Mouse (Mus musculus) heart, postnatal 36 days (tissue): ENCODE measurements around the gene Xpr1. TPM values are rescaled to one million over a fixed set of nuclear protein-coding genes. Genes with fewer than 3 reads are reported as not detected.

ENCODE experiments used
- DNase-seq, 2 experiments: peaks; one replicate each; pipeline ENCODE4 v3.0.0; 2021 to 2022
- intact Hi-C: fragments of 180-260 bp; cut with DNase I; formaldehyde crosslinking; loops from one replicate; pipeline ENCODE4 v1.15.1; 2025
- total RNA-seq, 2 experiments: library from RNA; stranded (reverse); gene quantifications; 2 replicates each; pipeline ENCODE4 v1.2.3; 2021

The Xpr1 gene
- total RNA-seq, 2 experiments from 2014 or later, result 31.2 to 32.2 TPM

GRCm38 (mm10) chr1:155407697-155408576 lies 9.3 kb downstream of the Xpr1 start:
- DNase-seq, result no peak
- intact Hi-C loops, result no loop called here

DNA sequence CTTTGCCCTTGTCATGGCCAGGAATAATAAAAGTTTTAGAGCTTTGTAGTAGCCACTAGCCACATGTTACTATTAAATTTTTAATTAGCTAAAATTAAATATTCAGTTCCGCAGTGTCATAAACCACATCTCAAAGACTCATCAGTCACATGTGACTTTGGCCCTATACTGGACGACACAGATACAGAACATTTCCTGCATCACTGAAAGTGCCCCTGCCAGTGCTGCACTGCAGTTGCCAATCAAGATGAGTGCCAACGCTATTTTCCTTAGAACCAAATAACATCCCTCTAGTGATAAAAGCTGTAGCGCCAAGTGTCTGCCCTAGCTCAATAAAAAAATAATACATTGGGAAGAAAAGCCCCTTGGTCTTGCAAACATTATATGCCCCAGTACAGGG lies 17.2 kb downstream of the Xpr1 start:
- no peak for DNase-seq
- intact Hi-C loops, result no loop called here

DNA sequence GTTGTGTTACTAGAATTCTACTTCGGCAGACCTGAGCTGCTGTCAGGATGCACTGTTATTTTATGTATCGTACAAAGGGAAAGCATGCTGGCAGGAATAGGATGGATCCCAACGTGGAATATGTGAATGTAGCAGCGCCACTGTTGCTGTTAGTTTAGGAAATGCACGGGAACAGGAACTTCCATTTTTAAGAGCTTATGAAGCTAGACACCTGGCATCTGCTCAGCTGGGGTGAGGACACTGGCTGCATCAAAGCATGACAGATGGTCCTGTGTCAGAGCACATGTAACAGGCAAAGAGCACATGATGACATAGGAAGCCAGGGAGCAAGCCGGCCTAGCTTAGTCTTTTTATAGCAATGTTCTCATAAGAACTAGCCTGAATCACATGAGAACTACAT lies 22.4 kb downstream of the Xpr1 start:
- no peak for DNase-seq
- intact Hi-C loops, result no loop called here

DNA sequence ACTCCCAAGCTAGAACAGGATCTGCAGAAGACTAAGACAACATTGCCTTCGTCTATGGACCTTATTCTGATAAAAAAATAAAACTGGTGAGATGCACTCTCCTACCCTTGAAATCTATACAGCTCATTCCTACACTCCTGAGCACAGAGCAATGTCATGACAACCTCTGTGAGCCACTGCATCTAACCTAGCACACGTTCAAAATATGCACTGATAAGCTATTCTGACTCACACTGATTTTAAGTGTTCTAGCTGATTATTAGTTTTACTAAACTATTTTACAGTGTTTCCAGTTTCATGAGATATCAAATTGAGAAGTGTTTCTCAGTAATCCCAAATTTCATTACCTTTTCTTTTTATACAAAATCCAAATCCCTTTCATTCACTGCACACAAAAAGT lies 23.2 kb downstream of the Xpr1 start:
- DNase-seq, result no peak

GRCm38 (mm10) chr1:155392825-155393224 lies 24.4 kb downstream of the Xpr1 start:
- intact Hi-C loops, result no loop called here
- no peak for DNase-seq

More for the DNA sequence above, 23.2 kb downstream of the Xpr1 start:
- intact Hi-C loops, result no loop called here

DNA sequence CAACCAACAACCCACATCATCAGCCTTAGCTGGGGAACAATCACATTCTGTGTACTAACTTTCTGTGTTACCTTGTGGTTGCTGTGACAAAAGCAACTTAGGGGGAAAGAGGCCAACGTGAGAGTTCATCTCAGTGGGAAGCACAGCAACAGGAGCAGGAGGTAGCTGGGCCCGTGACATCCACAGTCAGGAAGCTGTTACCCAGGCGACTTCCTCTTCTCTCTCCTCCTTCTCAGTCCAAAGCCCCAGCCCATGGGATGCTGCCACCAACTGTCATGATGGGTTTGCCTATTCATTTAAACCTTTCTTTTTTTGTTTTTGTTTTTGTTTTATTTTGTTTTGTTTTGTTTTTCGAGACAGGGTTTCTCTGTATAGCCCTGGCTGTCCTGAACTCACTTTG lies 25.7 kb downstream of the Xpr1 start:
- intact Hi-C loops, result no loop called here
- DNase-seq, result no peak

GRCm38 (mm10) chr1:155388418-155388817 lies 28.8 kb downstream of the Xpr1 start:
- DNase-seq, result no peak

GRCm38 (mm10) chr1:155386551-155386950 lies 30.7 kb downstream of the Xpr1 start:
- intact Hi-C loops, result no loop called here
- no peak for DNase-seq

More at GRCm38 (mm10) chr1:155388418-155388817, 28.8 kb downstream of the Xpr1 start:
- intact Hi-C loops, result no loop called here

GRCm38 (mm10) chr1:155383319-155384302 lies 33.6 kb downstream of the Xpr1 start:
- intact Hi-C loops, result no loop called here
- DNase-seq, result no peak

- DNase-seq, result no peak
- intact Hi-C loops, result no loop called here
Measured at GRCm38 (mm10) chr1:155381931-155382330, 35.3 kb downstream of the Xpr1 start.

- no peak for DNase-seq
- intact Hi-C loops, result no loop called here
Measured at GRCm38 (mm10) chr1:155379289-155379688, 37.9 kb downstream of the Xpr1 start.

DNA sequence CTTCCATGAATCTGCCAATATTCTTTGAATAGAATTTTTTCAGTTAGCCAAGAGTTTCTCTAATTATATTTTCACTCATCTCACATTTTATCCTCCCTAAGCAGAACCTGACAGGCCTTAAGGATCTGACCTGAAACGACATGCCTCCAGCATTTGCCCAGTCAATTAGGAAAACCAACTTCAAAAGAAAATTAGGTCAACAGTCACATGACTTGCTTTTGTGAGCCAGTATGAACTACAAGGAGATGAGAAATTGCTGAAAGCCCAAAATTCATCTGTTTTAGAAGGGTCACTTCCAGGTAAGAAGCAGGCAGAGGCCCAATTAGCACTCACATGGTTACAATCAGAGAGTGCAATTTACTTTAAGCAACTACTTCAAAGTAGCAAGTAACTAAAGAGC lies 44.4 kb downstream of the Xpr1 start:
- intact Hi-C loops, result no loop called here
- DNase-seq, result no peak

DNA sequence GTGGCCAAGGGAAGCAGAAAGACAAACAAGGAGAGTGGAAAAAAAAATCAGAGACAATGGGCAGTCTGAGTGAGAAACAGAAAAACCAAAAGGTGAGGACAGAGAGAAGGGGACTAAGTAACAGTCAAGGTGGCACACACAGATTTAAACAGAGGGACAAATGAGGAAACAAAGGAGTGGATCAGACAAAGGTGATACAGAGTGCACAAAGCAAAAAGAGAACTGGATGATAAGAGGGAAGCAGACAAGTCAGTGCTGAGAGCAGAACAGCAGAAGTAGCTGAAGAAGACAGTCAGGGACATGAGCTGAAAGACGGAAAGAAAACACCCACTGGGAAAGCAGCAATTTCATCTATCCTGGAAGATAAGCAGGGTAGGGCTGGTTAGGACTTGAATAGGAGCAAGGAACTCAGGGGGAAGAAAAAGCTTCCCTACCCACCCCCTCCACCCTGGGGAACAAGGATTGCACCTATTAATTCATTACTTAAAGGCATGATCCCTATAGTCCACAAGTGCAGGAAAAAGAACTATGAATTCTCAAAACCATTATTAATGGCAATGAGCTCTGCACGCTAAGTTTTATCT lies 47.0 kb downstream of the Xpr1 start:
- DNase-seq, result no peak
- intact Hi-C loops, result no loop called here

DNA sequence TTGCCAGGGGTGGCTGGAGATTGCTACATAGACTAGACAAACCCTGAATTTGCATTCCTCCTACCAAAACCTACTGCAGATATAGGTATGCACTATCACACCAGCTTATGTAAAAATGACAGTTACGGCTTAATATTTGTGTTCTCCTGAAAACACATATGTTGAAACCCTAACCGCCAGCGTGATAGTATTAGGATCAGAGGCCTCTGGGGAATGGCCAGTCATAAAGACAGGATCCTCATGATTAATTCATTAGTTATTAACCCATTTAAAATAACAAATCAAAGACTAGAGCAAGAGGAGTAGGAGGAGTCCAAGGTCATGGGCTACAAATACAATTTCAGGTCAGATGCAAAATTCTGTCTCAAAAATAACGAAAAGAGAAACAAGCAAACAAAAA lies 50.8 kb downstream of the Xpr1 start:
- DNase-seq, result no peak
- intact Hi-C loops, result no loop called here

- intact Hi-C loops, result no loop called here
- DNase-seq, result no peak
Measured at GRCm38 (mm10) chr1:155361502-155362126, 55.6 kb downstream of the Xpr1 start.

DNA sequence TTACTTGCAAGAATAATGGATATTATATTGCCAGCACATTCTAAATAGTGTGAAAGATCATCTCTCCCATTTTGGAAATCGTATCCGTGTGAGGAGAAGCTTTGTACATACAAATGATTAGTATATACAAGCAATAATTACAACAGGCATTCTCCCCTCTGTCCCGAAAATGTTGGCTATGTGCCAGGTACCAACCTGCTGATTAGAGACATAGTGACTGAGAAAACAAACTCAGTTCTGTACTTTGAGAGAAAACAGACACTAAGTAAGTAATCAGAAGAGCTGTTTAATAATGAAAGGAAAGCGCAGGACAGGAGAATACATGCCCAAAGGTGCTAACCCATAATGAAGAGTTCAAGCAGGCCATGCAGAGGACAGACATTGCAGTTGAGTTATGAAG lies 64.1 kb downstream of the Xpr1 start:
- no peak for DNase-seq
- intact Hi-C loops, result no loop called here

DNA sequence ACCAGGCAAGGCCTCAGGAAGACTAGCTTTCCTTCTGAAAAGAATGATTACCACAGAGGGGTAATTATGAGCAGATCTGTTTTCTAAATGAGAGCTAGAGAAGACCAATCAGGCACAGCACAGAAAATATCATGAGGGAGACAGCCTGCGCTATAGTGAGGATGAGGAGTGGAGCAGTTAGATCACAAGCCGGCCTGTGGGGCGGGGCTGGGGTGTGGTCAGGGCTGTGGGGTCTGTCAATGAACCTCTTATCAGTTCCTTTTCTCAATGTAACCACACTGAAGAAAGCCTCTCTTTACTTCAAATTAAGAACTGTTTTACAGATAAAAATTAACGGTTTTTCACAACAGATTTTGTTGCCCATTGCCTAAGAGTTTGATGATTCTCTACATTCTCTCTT lies 65.7 kb downstream of the Xpr1 start:
- DNase-seq, result no peak

DNA sequence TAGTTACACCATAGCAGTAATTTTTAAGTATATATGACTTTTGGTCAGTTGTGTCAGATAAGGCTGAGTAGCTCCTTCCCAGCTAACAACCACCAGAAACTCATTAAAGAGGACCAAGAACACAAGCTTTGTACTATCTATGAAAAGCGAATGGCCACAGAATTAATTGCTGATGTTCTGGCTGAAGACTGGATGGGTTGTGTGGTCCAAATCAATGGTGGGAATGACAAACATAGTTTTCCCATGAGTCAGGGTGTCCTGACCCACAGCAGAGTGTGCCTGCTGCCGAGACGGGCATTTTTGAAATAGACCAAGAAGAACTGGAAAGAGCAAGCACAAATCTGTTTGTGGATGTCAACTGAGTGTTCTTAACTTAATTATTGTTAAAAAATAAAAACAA lies 68.7 kb downstream of the Xpr1 start:
- no peak for DNase-seq
- intact Hi-C loops, result loop anchor here (5.0 kb wide), 1 partner anchor 64 kb away; no protein-coding TSS in a partner anchor

More for the DNA sequence above, 65.7 kb downstream of the Xpr1 start:
- intact Hi-C loops, result no loop called here

- intact Hi-C loops, result loop anchor here (5.0 kb wide), 1 partner anchor 65 kb away; no protein-coding TSS in a partner anchor
- DNase-seq, result no peak
Measured at GRCm38 (mm10) chr1:155347339-155347738, 69.9 kb downstream of the Xpr1 start.

- intact Hi-C loops, result no loop called here
- DNase-seq, result no peak
Measured at GRCm38 (mm10) chr1:155344019-155344418, 73.2 kb downstream of the Xpr1 start.
